Mouse (Mus musculus) CH12.LX (cell line): Measurements from ENCODE around the gene Ilkap.

Source experiments
- CTCF ChIP-seq, 2 experiments: IDR thresholded peaks in 1 of 2; conservative IDR thresholded peaks in 1 of 2; 2 replicates each; pipeline ENCODE4 v1.5.1; 2011 to 2012; ENCODE audit warnings: low read depth in 2 of 2, low read length in 2 of 2, improper control_type of control experiment in 1 of 2, inconsistent platforms in 1 of 2, mild to moderate bottlenecking in 1 of 2, moderate library complexity in 1 of 2
- KAT2A ChIP-seq: IDR thresholded peaks from 2 replicates; pipeline ENCODE4 v1.6.1; 2012; ENCODE audit warnings: low read length, improper control_type of control experiment, inconsistent platforms; ENCODE audit not compliant: insufficient replicate concordance
- MAFK ChIP-seq: IDR thresholded peaks from 2 replicates; pipeline ENCODE4 v1.6.1; 2011; ENCODE audit warnings: low read length, improper control_type of control experiment; ENCODE audit not compliant: insufficient replicate concordance
- MXI1 ChIP-seq: IDR thresholded peaks from 2 replicates; pipeline ENCODE4 v1.6.1; 2011; ENCODE audit warnings: mild to moderate bottlenecking, low read depth, low read length, improper control_type of control experiment
- MYC ChIP-seq: IDR thresholded peaks from 2 replicates; pipeline ENCODE4 v1.6.1; 2011; ENCODE audit warnings: low read depth, mild to moderate bottlenecking, improper control_type of control experiment, low read length
- POLR2A ChIP-seq: IDR thresholded peaks from 2 replicates; pipeline ENCODE4 v1.6.1; 2011; ENCODE audit warnings: low read depth, mild to moderate bottlenecking, improper control_type of control experiment, low read length
- TCF12 ChIP-seq: IDR thresholded peaks from 2 replicates; pipeline ENCODE4 v1.6.1; 2014; ENCODE audit warnings: low read depth, mild to moderate bottlenecking, inconsistent platforms, low read length, improper control_type of control experiment
- USF2 ChIP-seq: conservative IDR thresholded peaks from 2 replicates; pipeline ENCODE4 v1.6.1; 2011; ENCODE audit warnings: low read depth, low read length, improper control_type of control experiment
- ZMIZ1 ChIP-seq: IDR thresholded peaks from 2 replicates; pipeline ENCODE4 v1.6.1; 2012; ENCODE audit warnings: low read depth, mild to moderate bottlenecking, inconsistent platforms, low read length, improper control_type of control experiment

- TF ChIP-seq POLR2A = no peak
- TF ChIP-seq CTCF (conservative IDR thresholded peaks at IDR 0.05 in 1 of 2, IDR thresholded peaks at IDR 0.05 in 1 of 2; ENCODE audit: low read depth in 2 of 2, low read length in 2 of 2) = no peak
- TF ChIP-seq ZMIZ1 = no peak
- no peak for TF ChIP-seq MYC
- no peak for TF ChIP-seq KAT2A
- TF ChIP-seq MXI1 = no peak
- no peak for TF ChIP-seq MAFK
- TF ChIP-seq USF2 = no peak
- TF ChIP-seq TCF12 = no peak
Observed at GRCm38 (mm10) chr1:91337355-91337754, 61.3 kb downstream of the Ilkap start.
